Mouse (Mus musculus) heart, postnatal 36 days (tissue): ENCODE data around the gene Slit2. TPM values are rescaled to one million over a fixed set of nuclear protein-coding genes. Genes with fewer than 3 reads are reported as not detected.

Experiments
- DNase-seq, 2 experiments: peaks; one replicate each; pipeline ENCODE4 v3.0.0; 2021 to 2022
- intact Hi-C: fragments of 180-260 bp; cut with DNase I; formaldehyde crosslinking; loops from one replicate; pipeline ENCODE4 v1.15.1; 2025
- microRNA-seq, 2 experiments: library from miRNA; unstranded; fragments of <30 nt; microRNA quantifications; one replicate each; pipeline ENCODE4 v1.2.0; 2021; ENCODE audit warnings: borderline number of aligned reads in 2 of 2
- total RNA-seq, 2 experiments: library from RNA; stranded (reverse); gene quantifications; 2 replicates each; pipeline ENCODE4 v1.2.3; 2021

Slit2 gene
- total RNA-seq, 2 experiments from 2014 or later: 4.2 to 5.9 TPM

DNA sequence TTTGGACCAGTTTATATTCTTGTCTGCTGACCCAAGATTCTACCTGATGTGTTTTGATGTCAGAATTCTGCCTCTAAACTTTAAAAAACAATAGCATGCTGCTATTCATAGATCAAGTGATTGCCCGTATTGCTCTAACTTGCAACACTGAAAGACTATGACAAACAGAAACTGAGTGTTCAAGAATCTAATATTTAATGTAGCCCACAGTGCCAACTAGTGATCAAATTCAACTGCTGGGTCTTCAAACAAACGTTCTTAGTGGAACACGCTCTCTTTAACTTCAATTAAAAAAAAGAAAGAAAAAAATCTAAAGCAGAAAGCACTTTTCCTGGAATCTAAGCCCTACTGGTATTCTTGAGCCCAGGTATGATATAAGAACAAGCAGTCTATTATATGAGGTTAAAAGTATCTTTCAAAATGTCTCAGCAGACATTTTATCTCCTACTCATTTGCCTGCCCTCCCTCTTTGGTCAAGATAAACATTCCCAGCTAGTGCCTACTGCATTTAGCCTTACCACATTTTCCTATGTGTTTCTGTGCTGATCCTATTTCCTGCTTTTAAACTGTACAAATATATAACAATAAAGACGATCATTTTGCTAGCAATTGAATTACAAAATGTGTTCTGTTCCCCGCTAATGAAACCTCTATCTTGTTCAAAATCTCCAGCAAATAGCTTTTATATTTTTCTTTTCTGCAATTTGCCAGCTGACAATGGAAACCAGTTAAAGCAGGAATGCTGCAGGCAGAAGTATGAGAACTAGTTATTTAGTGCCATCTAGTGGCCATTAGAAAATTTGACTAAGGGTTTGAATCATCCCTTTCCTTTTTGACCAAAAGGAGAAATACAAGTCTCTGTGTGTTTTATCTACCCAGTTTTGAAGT, 362.4 kb downstream of the Slit2 start:
- intact Hi-C loops: loop anchor here (2.0 kb wide), 1 partner anchor 219 kb away; no protein-coding TSS in a partner anchor
- DNase-seq: no peak

DNA sequence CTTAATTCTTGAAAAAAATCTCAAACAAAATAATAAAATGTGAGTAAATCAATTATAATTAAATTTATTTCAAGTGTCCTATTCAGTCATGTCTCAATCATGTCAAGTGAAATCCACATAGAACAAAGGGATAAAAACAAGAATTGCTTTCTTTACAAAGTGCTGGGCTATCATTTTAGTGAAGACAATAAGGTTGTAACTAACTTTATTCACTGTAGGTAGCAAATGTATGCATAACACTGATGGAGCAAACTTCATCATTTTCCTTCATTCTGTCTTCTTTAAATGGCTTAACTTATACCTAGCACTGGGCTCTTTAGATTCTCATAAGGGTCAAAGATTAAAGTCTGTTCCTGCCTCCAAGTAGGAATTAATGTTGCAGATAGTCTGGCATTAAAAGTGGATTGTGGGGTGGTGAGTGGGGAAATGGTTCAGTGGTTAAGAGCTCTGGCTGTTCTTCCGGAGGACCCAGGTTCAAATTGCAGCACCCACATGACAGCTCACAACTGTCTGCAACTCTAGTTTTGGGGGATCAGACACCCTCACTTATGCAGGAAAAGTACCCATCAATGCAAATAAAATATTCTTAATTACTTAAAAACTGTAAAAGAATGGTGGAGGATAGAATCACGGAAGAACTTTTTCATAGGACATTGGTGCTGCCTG, 363.2 kb downstream of the Slit2 start:
- intact Hi-C loops: loop anchor here (2.0 kb wide), 2 partner anchors 105 to 219 kb away; no protein-coding TSS in a partner anchor
- DNase-seq: no peak

- intact Hi-C loops: no loop called here
- no peak for DNase-seq
Measured at GRCm38 (mm10) chr5:48349309-48349708, 366.4 kb downstream of the Slit2 start.

Small RNA genes lying within 50 kb of the gene (microRNA-seq; reads per million reads assigned to microRNA genes)
- 4.0 to 5.1 reads per million in 2 experiments for gene Mir218-1
